Mouse (Mus musculus): ENCODE measurements around the gene St6gal1. TPM values are rescaled to one million over a fixed set of nuclear protein-coding genes. Genes with fewer than 3 reads are reported as not detected.

Gene St6gal1
- polyA plus RNA-seq, 1 experiment: 4.2 TPM

GRCm38 (mm10) chr16:23301762-23302161 lies 77.2 kb downstream of the St6gal1 start:
- H3K36me3 ChIP-seq (ENCODE audit: control insufficient read depth, insufficient read depth, low read length): no peaks in the 10 kb centered on the region
- H3K27ac ChIP-seq (ENCODE audit: control insufficient read depth, insufficient read depth, low read depth, low read length): no peak overlapping the region
- peaks cover 2% of the 10 kb centered on the region; the same call in 1 of the 2 replicates for H3K4me1 ChIP-seq (ENCODE audit: control insufficient read depth, insufficient read depth, low read length)
- no peak overlapping the region for H3K4me3 ChIP-seq (ENCODE audit: control insufficient read depth, low read depth, low read length)
- TF ChIP-seq CTCF (IDR thresholded peaks at IDR 0.05; ENCODE audit: control insufficient read depth, insufficient read depth, insufficient replicate concordance, low read depth, low read length): no peak
- TF ChIP-seq POLR2A (IDR thresholded peaks at IDR 0.05; ENCODE audit: control insufficient read depth, low read depth, low read length): no peak
- H3K27me3 ChIP-seq (ENCODE audit: control insufficient read depth, insufficient read depth, low read length): no peaks in the 10 kb centered on the region

GRCm38 (mm10) chr16:23305830-23306623 lies 81.5 kb downstream of the St6gal1 start:
- Histone ChIP-seq H3K27me3 (ENCODE audit: control insufficient read depth, insufficient read depth, low read length) (no peaks in the 10 kb centered on the region), H3K36me3 (ENCODE audit: control insufficient read depth, insufficient read depth, low read length) (no peaks in the 10 kb centered on the region), H3K4me1 (ENCODE audit: control insufficient read depth, insufficient read depth, low read length) (peaks cover 2% of the 10 kb centered on the region; the same call in 1 of the 2 replicates), H3K27ac (ENCODE audit: control insufficient read depth, insufficient read depth, low read depth, low read length) (peak overlapping the region; percentile 33; the same call in 1 of the 2 replicates), H3K4me3 (ENCODE audit: control insufficient read depth, low read depth, low read length) (no peak overlapping the region)
- TF ChIP-seq POLR2A (IDR thresholded peaks at IDR 0.05; ENCODE audit: control insufficient read depth, low read depth, low read length): no peak
- no peak for TF ChIP-seq CTCF (IDR thresholded peaks at IDR 0.05; ENCODE audit: control insufficient read depth, insufficient read depth, insufficient replicate concordance, low read depth, low read length)

- Histone ChIP-seq H3K4me1 (ENCODE audit: control insufficient read depth, insufficient read depth, low read length) (peaks cover 2% of the 10 kb centered on the region; the same call in 1 of the 2 replicates), H3K4me3 (ENCODE audit: control insufficient read depth, low read depth, low read length) (no peak overlapping the region), H3K27me3 (ENCODE audit: control insufficient read depth, insufficient read depth, low read length) (no peaks in the 10 kb centered on the region), H3K36me3 (ENCODE audit: control insufficient read depth, insufficient read depth, low read length) (no peaks in the 10 kb centered on the region), H3K27ac (ENCODE audit: control insufficient read depth, insufficient read depth, low read depth, low read length) (no peak overlapping the region)
- no peak for TF ChIP-seq CTCF (IDR thresholded peaks at IDR 0.05; ENCODE audit: control insufficient read depth, insufficient read depth, insufficient replicate concordance, low read depth, low read length)
- no peak for TF ChIP-seq POLR2A (IDR thresholded peaks at IDR 0.05; ENCODE audit: control insufficient read depth, low read depth, low read length)
Measured at GRCm38 (mm10) chr16:23307142-23307968, 82.8 kb downstream of the St6gal1 start.

GRCm38 (mm10) chr16:23308012-23308554 lies 83.5 kb downstream of the St6gal1 start:
- no peaks in the 10 kb centered on the region for H3K36me3 ChIP-seq (ENCODE audit: control insufficient read depth, insufficient read depth, low read length)
- H3K27ac ChIP-seq (ENCODE audit: control insufficient read depth, insufficient read depth, low read depth, low read length): no peak overlapping the region
- no peaks in the 10 kb centered on the region for H3K27me3 ChIP-seq (ENCODE audit: control insufficient read depth, insufficient read depth, low read length)
- TF ChIP-seq POLR2A (IDR thresholded peaks at IDR 0.05; ENCODE audit: control insufficient read depth, low read depth, low read length): no peak
- no peak for TF ChIP-seq CTCF (IDR thresholded peaks at IDR 0.05; ENCODE audit: control insufficient read depth, insufficient read depth, insufficient replicate concordance, low read depth, low read length)
- H3K4me1 ChIP-seq (ENCODE audit: control insufficient read depth, insufficient read depth, low read length): peaks cover 2% of the 10 kb centered on the region; the same call in 1 of the 2 replicates
- H3K4me3 ChIP-seq (ENCODE audit: control insufficient read depth, low read depth, low read length): no peak overlapping the region

GRCm38 (mm10) chr16:23309080-23309479 lies 84.5 kb downstream of the St6gal1 start:
- no peak overlapping the region for H3K4me3 ChIP-seq (ENCODE audit: control insufficient read depth, low read depth, low read length)

GRCm38 (mm10) chr16:23312604-23313003 lies 88.1 kb downstream of the St6gal1 start:
- no peaks in the 10 kb centered on the region for H3K36me3 ChIP-seq (ENCODE audit: control insufficient read depth, insufficient read depth, low read length)
- H3K4me1 ChIP-seq (ENCODE audit: control insufficient read depth, insufficient read depth, low read length): no peaks in the 10 kb centered on the region
- TF ChIP-seq CTCF (IDR thresholded peaks at IDR 0.05; ENCODE audit: control insufficient read depth, insufficient read depth, insufficient replicate concordance, low read depth, low read length) (no peak), POLR2A (IDR thresholded peaks at IDR 0.05; ENCODE audit: control insufficient read depth, low read depth, low read length) (no peak)
- no peak overlapping the region for H3K27ac ChIP-seq (ENCODE audit: control insufficient read depth, insufficient read depth, low read depth, low read length)
- no peak overlapping the region for H3K4me3 ChIP-seq (ENCODE audit: control insufficient read depth, low read depth, low read length)
- H3K27me3 ChIP-seq (ENCODE audit: control insufficient read depth, insufficient read depth, low read length): no peaks in the 10 kb centered on the region

More at GRCm38 (mm10) chr16:23309080-23309479, 84.5 kb downstream of the St6gal1 start:
- no peaks in the 10 kb centered on the region for H3K36me3 ChIP-seq (ENCODE audit: control insufficient read depth, insufficient read depth, low read length)
- TF ChIP-seq CTCF (IDR thresholded peaks at IDR 0.05; ENCODE audit: control insufficient read depth, insufficient read depth, insufficient replicate concordance, low read depth, low read length) (no peak), POLR2A (IDR thresholded peaks at IDR 0.05; ENCODE audit: control insufficient read depth, low read depth, low read length) (no peak)
- H3K4me1 ChIP-seq (ENCODE audit: control insufficient read depth, insufficient read depth, low read length): peaks cover 2% of the 10 kb centered on the region; the same call in 1 of the 2 replicates
- no peak overlapping the region for H3K27ac ChIP-seq (ENCODE audit: control insufficient read depth, insufficient read depth, low read depth, low read length)
- no peaks in the 10 kb centered on the region for H3K27me3 ChIP-seq (ENCODE audit: control insufficient read depth, insufficient read depth, low read length)

GRCm38 (mm10) chr16:23314790-23315189 lies 90.2 kb downstream of the St6gal1 start:
- TF ChIP-seq POLR2A (IDR thresholded peaks at IDR 0.05; ENCODE audit: control insufficient read depth, low read depth, low read length) (no peak), CTCF (IDR thresholded peaks at IDR 0.05; ENCODE audit: control insufficient read depth, insufficient read depth, insufficient replicate concordance, low read depth, low read length) (no peak)
- 0 out of 2 replicates have a peak overlapping the region, but pooled peaks have one; percentile 6 for H3K27ac ChIP-seq (ENCODE audit: control insufficient read depth, insufficient read depth, low read depth, low read length)
- no peaks in the 10 kb centered on the region for H3K36me3 ChIP-seq (ENCODE audit: control insufficient read depth, insufficient read depth, low read length)

More at GRCm38 (mm10) chr16:23314790-23315189, 90.2 kb downstream of the St6gal1 start:
- Histone ChIP-seq H3K4me1 (ENCODE audit: control insufficient read depth, insufficient read depth, low read length) (no peaks in the 10 kb centered on the region), H3K4me3 (ENCODE audit: control insufficient read depth, low read depth, low read length) (no peak overlapping the region), H3K27me3 (ENCODE audit: control insufficient read depth, insufficient read depth, low read length) (no peaks in the 10 kb centered on the region)
